Mouse (Mus musculus) layer of hippocampus, postnatal 14 days (tissue): ENCODE results near the gene Olfr1471. TPM values are rescaled to one million over a fixed set of nuclear protein-coding genes. Genes with fewer than 3 reads are reported as not detected.
"Not testable (repeated sequence)": the region's sequence is repeated elsewhere in the genome, so short reads cannot be mapped to it uniquely, and the experiment has no call there.

ENCODE experiments used
- DNase-seq, 2 experiments: peaks; one replicate each; pipeline ENCODE4 v3.0.0; 2021 to 2022; ENCODE audit warnings: low spot score in 2 of 2, mixed read lengths in 1 of 2
- long read RNA-seq, 2 experiments: library from polyadenylated mRNA; stranded (forward); transcript quantifications; one replicate each; pipeline ENCODE4 v2.0.0; 2021
- total RNA-seq, 2 experiments: library from RNA; stranded (reverse); gene quantifications; 2 replicates each; pipeline ENCODE4 v1.2.3; 2021

Olfr1471 gene
- total RNA-seq = not detected
- long read RNA-seq, experiment 1 = 0 reads
- long read RNA-seq, experiment 2 = 0 reads

GRCm38 (mm10) chr19:13443109-13443508, at the start of gene Olfr1471:
Gene Olfr1471, plus strand, starts transcription at chr19:13443409.
- DNase-seq = not testable (repeated sequence)

- DNase-seq = no peak
These were observed 35.7 kb upstream of the Olfr1471 start, which contains the start of gene Olfr1469 for GRCm38 (mm10) chr19:13407549-13407948. Gene Olfr1469, plus strand, starts transcription at chr19:13407849.

GRCm38 (mm10) chr19:13455986-13456385, 12.8 kb downstream of the Olfr1471 start, which contains the start of gene Olfr1472:
Gene Olfr1472, minus strand, starts transcription at chr19:13456086.
- no peak for DNase-seq

- not testable (repeated sequence) for DNase-seq
These were observed 26.1 kb downstream of the Olfr1471 start, which contains the start of gene Olfr1474 for GRCm38 (mm10) chr19:13469265-13469664. Gene Olfr1474, plus strand, starts transcription at chr19:13469565.

- DNase-seq = no peak
These were observed 36.9 kb downstream of the Olfr1471 start, which contains the start of gene Olfr1475 for GRCm38 (mm10) chr19:13480096-13480495. Gene Olfr1475, minus strand, starts transcription at chr19:13480196.

- no peak for DNase-seq
These were observed 57.0 kb downstream of the Olfr1471 start, which contains the start of gene Olfr1477 for GRCm38 (mm10) chr19:13500246-13500645. Gene Olfr1477, plus strand, starts transcription at chr19:13500546.

Other genes starting within 250 kb of the Olfr1471 start
- not detected for gene Olfr1463, start 212.1 kb upstream of the Olfr1471 start, total RNA-seq
- gene Olfr1465, start 127.9 kb upstream of the Olfr1471 start, total RNA-seq = not detected
- gene Olfr1466, start 104.5 kb upstream of the Olfr1471 start, total RNA-seq = not detected
- not detected for gene Olfr1467, start 81.2 kb upstream of the Olfr1471 start, total RNA-seq
- gene Olfr1469, start 35.6 kb upstream of the Olfr1471 start, total RNA-seq = not detected
- not detected for gene Olfr1472, start 12.7 kb downstream of the Olfr1471 start, total RNA-seq
- gene Olfr1474, start 26.2 kb downstream of the Olfr1471 start, total RNA-seq = not detected
- not detected for gene Olfr1475, start 36.8 kb downstream of the Olfr1471 start, total RNA-seq
- gene Olfr1477, start 57.1 kb downstream of the Olfr1471 start, total RNA-seq = not detected
- not detected for gene Olfr1480, start 84.5 kb downstream of the Olfr1471 start, total RNA-seq
- gene Olfr1484, start 140.1 kb downstream of the Olfr1471 start, total RNA-seq = not detected
- not detected for gene Olfr1487, start 174.0 kb downstream of the Olfr1471 start, total RNA-seq
- not detected for gene Olfr1489, start 188.2 kb downstream of the Olfr1471 start, total RNA-seq
- not detected for gene Olfr1490, start 207.7 kb downstream of the Olfr1471 start, total RNA-seq